Mouse (Mus musculus) stomach, postnatal 0 days (tissue): ENCODE measurements around the gene Onecut1. TPM values are rescaled to one million over a fixed set of nuclear protein-coding genes. Genes with fewer than 3 reads are reported as not detected.

Source experiments
- ATAC-seq: fragments of 200-750 bp; cut with Nextera tagmentation; 2 replicates; pipeline ENCODE4 v1.8.0; 2017; ENCODE audit not compliant: low FRiP score, low TSS enrichment
- DNase-seq: peaks from one replicate; pipeline ENCODE4 v3.0.0-alpha.2; 2016; ENCODE audit warnings: low spot score
- H3K27ac ChIP-seq: fragments of 300-500 bp; sonication (generic); replicated peaks from 2 replicates; pipeline ENCODE4 v1.5.1; 2014; ENCODE audit warnings: mild to moderate bottlenecking, control low read depth
- H3K27me3 ChIP-seq: fragments of 300-500 bp; sonication (generic); 2 replicates; pipeline ENCODE4 v1.6.1; 2014; ENCODE audit warnings: low read length; ENCODE audit not compliant: control insufficient read depth, insufficient read depth
- H3K36me3 ChIP-seq: fragments of 300-500 bp; sonication (generic); 2 replicates; pipeline ENCODE4 v1.6.1; 2014; ENCODE audit warnings: low read length, mixed read lengths; ENCODE audit not compliant: control insufficient read depth, insufficient read depth
- H3K4me1 ChIP-seq: fragments of 300-500 bp; sonication (generic); replicated peaks from 2 replicates; pipeline ENCODE4 v1.6.1; 2014; ENCODE audit warnings: antibody characterized with exemption; ENCODE audit not compliant: control insufficient read depth, insufficient read depth
- H3K4me2 ChIP-seq: fragments of 300-500 bp; sonication (generic); replicated peaks from 2 replicates; pipeline ENCODE4 v1.6.1; 2014; ENCODE audit warnings: low read depth, mild to moderate bottlenecking, control low read depth, moderate library complexity
- H3K4me3 ChIP-seq: fragments of 300-500 bp; sonication (generic); 2 replicates; pipeline ENCODE4 v1.5.1; 2014; ENCODE audit warnings: low read depth, low read length, control low read depth
- H3K9ac ChIP-seq: fragments of 300-500 bp; sonication (generic); 2 replicates; pipeline ENCODE4 v1.6.1; 2014; ENCODE audit warnings: mild to moderate bottlenecking, low read length, control low read depth, mixed read lengths
- H3K9me3 ChIP-seq: fragments of 300-500 bp; sonication (generic); 2 replicates; pipeline ENCODE4 v1.6.1; 2016; ENCODE audit warnings: low read length; ENCODE audit not compliant: control insufficient read depth
- CTCF ChIP-seq: IDR thresholded peaks from 2 replicates; pipeline ENCODE4 v1.5.1; 2016; ENCODE audit warnings: antibody characterized with exemption, low read depth, mild to moderate bottlenecking, moderate library complexity
- EP300 ChIP-seq: optimal IDR thresholded peaks from 2 replicates; pipeline ENCODE3; 2016; ENCODE audit warnings: antibody characterized with exemption
- WGBS: fragments of 180-500 bp; shearing (Covaris S2); extraction: QIAGEN DNeasy Blood & Tissue Kit; methylation state at CpG from one replicate; pipeline ENCODE4 v1.1.7; 2014; 5-methylcytosine and 5-hydroxymethylcytosine counted together
- polyA plus RNA-seq: library from polyadenylated mRNA; unstranded; fragments of >200 nt; fragmentation: Nextera tagmentation; extraction: Ambion mirVana; gene quantifications from 2 replicates; pipeline ENCODE4 v1.2.1, GENCODE M21; 2015

Onecut1 gene
- polyA plus RNA-seq, 1 experiment from 2014 or later = 0.10 TPM

GRCm38 (mm10) chr9:74937761-74938160 is 76.0 kb downstream of the Onecut1 start:
- Histone ChIP-seq H3K9ac (no peak overlapping the region), H3K27ac (no peak overlapping the region), H3K36me3 (no peaks in the 10 kb centered on the region), H3K4me1 (no peaks in the 10 kb centered on the region), H3K4me2 (no peak overlapping the region), H3K27me3 (no peaks in the 10 kb centered on the region), H3K9me3 (no peaks in the 10 kb centered on the region), H3K4me3 (no peak overlapping the region)
- 72% methylated on average over 3 of the region's 3 CpGs for WGBS
- DNase-seq (no peak), ATAC-seq (no peak)
- TF ChIP-seq EP300 = no peak
- no peak for TF ChIP-seq CTCF

GRCm38 (mm10) chr9:74938670-74939534 is 77.2 kb downstream of the Onecut1 start:
- no peaks in the 10 kb centered on the region for H3K9me3 ChIP-seq
- ATAC-seq (peak; percentile 86), DNase-seq (peak; percentile 41)
- H3K27me3 ChIP-seq = no peaks in the 10 kb centered on the region
- TF ChIP-seq CTCF (no peak), EP300 (no peak)
- H3K4me3 ChIP-seq = no peak overlapping the region
- no peak overlapping the region for H3K9ac ChIP-seq
- H3K4me1 ChIP-seq = no peaks in the 10 kb centered on the region
- H3K27ac ChIP-seq = 0 out of 2 replicates have a peak overlapping the region, but pooled peaks have one; percentile 53
- no peak overlapping the region for H3K4me2 ChIP-seq
- H3K36me3 ChIP-seq = no peaks in the 10 kb centered on the region
- WGBS = 52% methylated on average over 12 of the region's 12 CpGs

Other genes starting within 250 kb of the Onecut1 start
- 10.7 and 13.1 TPM in 2 replicates for gene Fam214a, start 91.0 kb downstream of the Onecut1 start, polyA plus RNA-seq
- 301 and 327 TPM in 2 replicates for gene Arpp19, start 175.7 kb downstream of the Onecut1 start, polyA plus RNA-seq
- gene Myo5a, start 209.1 kb downstream of the Onecut1 start, polyA plus RNA-seq = 4.3 and 4.9 TPM in 2 replicates